14 mouse cellular contexts compared by ENCODE assay signal in the genomic region with DNA sequence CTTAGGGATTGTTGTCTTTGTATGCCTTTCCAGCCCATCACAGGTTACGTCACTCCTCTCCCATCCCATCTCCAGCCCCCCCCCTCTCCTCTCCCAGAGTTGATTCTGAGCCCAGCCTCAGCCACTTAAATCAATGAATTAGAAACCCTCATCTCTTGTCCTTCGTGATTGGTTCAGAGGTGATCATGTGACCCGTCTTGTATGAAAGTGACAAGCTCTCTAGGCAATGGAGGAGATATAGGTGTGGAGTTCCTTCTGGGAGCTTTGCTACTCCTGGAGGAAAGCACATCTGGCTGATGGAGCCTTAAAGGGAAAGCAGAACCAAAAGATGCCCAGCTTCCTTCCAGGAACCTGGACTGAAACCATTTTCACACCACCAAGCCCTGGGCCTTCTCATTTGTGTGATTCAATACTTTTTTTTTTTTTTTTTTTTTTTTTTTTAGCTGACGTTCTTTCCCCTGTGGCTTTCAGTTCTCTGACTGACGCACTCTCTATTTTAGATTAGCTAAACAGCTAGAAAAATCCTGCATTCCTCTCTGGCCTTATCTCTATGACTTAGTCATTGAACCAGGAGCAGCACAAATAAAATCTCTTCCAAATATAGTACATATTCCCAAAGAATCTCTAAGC.
"Had no signal": no experiment of that assay in that cellular context is flagged by ENCODE, and none has a peak within 500 bp of the region (broad histone marks: within the 10 kb centered on the region; RNA-seq: fewer than 3 reads in every experiment).

No protein-coding gene starts in this region.

- DNase-seq: layer of hippocampus, postnatal 36 days; liver; liver, embryonic 13.5 days; lung, adult 2 months; lung, postnatal 4 days; thymus, adult 18-20 months; thymus, postnatal 36 days had no signal

- H3K9me3 ChIP-seq: kidney, embryonic 15.5 days; limb, embryonic 10.5 days; limb, embryonic 13.5 days; liver, embryonic 13.5 days; megakaryocyte, embryonic 14.5 days; midbrain, embryonic 13.5 days had no signal

- H3K36me3 ChIP-seq: kidney, embryonic 15.5 days; limb, embryonic 10.5 days; limb, embryonic 13.5 days; liver, embryonic 13.5 days; midbrain, embryonic 10.5 days; midbrain, embryonic 13.5 days had no signal

- H3K27ac ChIP-seq: kidney, embryonic 15.5 days; limb, embryonic 10.5 days; limb, embryonic 13.5 days; liver, embryonic 13.5 days; midbrain, embryonic 10.5 days; midbrain, embryonic 13.5 days had no signal

- H3K4me1 ChIP-seq: kidney, embryonic 15.5 days; limb, embryonic 10.5 days; midbrain, embryonic 10.5 days; midbrain, embryonic 13.5 days had no signal

- ATAC-seq: midbrain, embryonic 13.5 days; midbrain, embryonic 16.5 days had no signal

- H3K4me2 ChIP-seq: kidney, embryonic 15.5 days; limb, embryonic 13.5 days; liver, embryonic 13.5 days; midbrain, embryonic 13.5 days had no signal

- H3K27me3 ChIP-seq: kidney, embryonic 15.5 days; limb, embryonic 13.5 days; liver, embryonic 13.5 days; midbrain, embryonic 13.5 days had no signal

- H3K9ac ChIP-seq: kidney, embryonic 15.5 days; limb, embryonic 13.5 days; liver, embryonic 13.5 days; midbrain, embryonic 13.5 days had no signal

- H3K4me3 ChIP-seq: kidney, embryonic 15.5 days; limb, embryonic 10.5 days; limb, embryonic 13.5 days; liver, embryonic 13.5 days; megakaryocyte, embryonic 14.5 days; midbrain, embryonic 10.5 days; midbrain, embryonic 13.5 days had no signal
